Mouse (Mus musculus) leukemia stem cell, adult 10-12 weeks (primary cell): ENCODE results near the gene C730034F03Rik. TPM values are rescaled to one million over a fixed set of nuclear protein-coding genes. Genes with fewer than 3 reads are reported as not detected.

ENCODE experiments used
- polyA plus RNA-seq: library from polyadenylated mRNA; stranded (reverse); fragments of >175 nt; gene quantifications from 2 replicates; pipeline ENCODE4 v1.2.3, GENCODE M21; 2012; ENCODE audit warnings: low replicate concordance

Gene C730034F03Rik
- 0.18 TPM in 1 of 2 replicates, not detected in the other for polyA plus RNA-seq

GRCm38 (mm10) chr15:89429352-89430221 lies at the start of gene C730034F03Rik, which contains the start of the genes Gm44502 and Chkb:
C730034F03Rik (plus strand) TSS chr15:89429589.
Gm44502 (minus strand) TSS chr15:89429696.
Chkb (minus strand) TSS chr15:89429908.

GRCm38 (mm10) chr15:89384617-89385016 lies 44.8 kb upstream of the C730034F03Rik start, which contains the start of gene Klhdc7b:
Klhdc7b (plus strand) TSS chr15:89384917.

GRCm38 (mm10) chr15:89410118-89410517 lies 19.3 kb upstream of the C730034F03Rik start, which contains the start of gene Syce3:
Syce3 (minus strand) TSS chr15:89410503.

GRCm38 (mm10) chr15:89425711-89426121 lies 3.7 kb upstream of the C730034F03Rik start, which contains the start of gene Cpt1b:
Cpt1b (minus strand) TSS chr15:89425863.

GRCm38 (mm10) chr15:89453865-89454478 lies 24.6 kb downstream of the C730034F03Rik start, which contains the start of gene Mapk8ip2:
Mapk8ip2 (plus strand) TSS chr15:89453913.

GRCm38 (mm10) chr15:89477091-89477491 lies 47.7 kb downstream of the C730034F03Rik start, which contains the start of gene Arsa:
Arsa (minus strand) TSS chr15:89477425.

Other genes starting within 250 kb of the C730034F03Rik start
- 57.1 and 82.4 TPM in 2 replicates for gene Plxnb2, start 248.8 kb upstream of the C730034F03Rik start, polyA plus RNA-seq
- 18.1 and 27.5 TPM in 2 replicates for gene Dennd6b, start 233.1 kb upstream of the C730034F03Rik start, polyA plus RNA-seq
- gene Ppp6r2, start 218.0 kb upstream of the C730034F03Rik start, polyA plus RNA-seq = 171 and 186 TPM in 2 replicates
- 168 and 221 TPM in 2 replicates for gene Sbf1, start 114.3 kb upstream of the C730034F03Rik start, polyA plus RNA-seq
- 1.4 and 3.0 TPM in 2 replicates for gene Adm2, start 106.9 kb upstream of the C730034F03Rik start, polyA plus RNA-seq
- not detected in 2 replicates for gene Miox, start 95.2 kb upstream of the C730034F03Rik start, polyA plus RNA-seq
- 132 and 236 TPM in 2 replicates for gene Lmf2, start 73.9 kb upstream of the C730034F03Rik start, polyA plus RNA-seq
- 68.2 and 73.5 TPM in 2 replicates for gene Ncaph2, start 73.9 kb upstream of the C730034F03Rik start, polyA plus RNA-seq
- 58.1 and 67.7 TPM in 2 replicates for gene Sco2, start 55.7 kb upstream of the C730034F03Rik start, polyA plus RNA-seq
- 0.77 and 1.5 TPM in 2 replicates for gene Tymp, start 52.5 kb upstream of the C730034F03Rik start, polyA plus RNA-seq
- 7.8 and 10.0 TPM in 2 replicates for gene Odf3b, start 50.3 kb upstream of the C730034F03Rik start, polyA plus RNA-seq
- gene Klhdc7b, start 44.7 kb upstream of the C730034F03Rik start, polyA plus RNA-seq = not detected in 2 replicates
- gene Syce3, start 19.1 kb upstream of the C730034F03Rik start, polyA plus RNA-seq = not detected in 2 replicates
- gene Cpt1b, start 3.7 kb upstream of the C730034F03Rik start, polyA plus RNA-seq = 1.4 and 4.2 TPM in 2 replicates
- gene Gm44502, start 107 bp downstream of the C730034F03Rik start, polyA plus RNA-seq = 0.88 and 3.0 TPM in 2 replicates
- 40.6 and 121 TPM in 2 replicates for gene Chkb, start 319 bp downstream of the C730034F03Rik start, polyA plus RNA-seq
- 0.06 and 0.08 TPM in 2 replicates for gene Mapk8ip2, start 24.3 kb downstream of the C730034F03Rik start, polyA plus RNA-seq
- 25.4 and 44.2 TPM in 2 replicates for gene Arsa, start 47.8 kb downstream of the C730034F03Rik start, polyA plus RNA-seq
- gene Shank3, start 70.0 kb downstream of the C730034F03Rik start, polyA plus RNA-seq = 72.7 and 76.4 TPM in 2 replicates
- gene Acr, start 138.7 kb downstream of the C730034F03Rik start, polyA plus RNA-seq = 1.0 TPM in 1 of 2 replicates, not detected in the other
- 2.5 and 13.0 TPM in 2 replicates for gene Rabl2, start 162.3 kb downstream of the C730034F03Rik start, polyA plus RNA-seq